Mouse (Mus musculus) midbrain, embryonic 16.5 days (tissue): Measurements from ENCODE around the gene Plekhm2. TPM values are rescaled to one million over a fixed set of nuclear protein-coding genes. Genes with fewer than 3 reads are reported as not detected.

Experiments
- ATAC-seq: fragments of 200-750 bp; cut with Nextera tagmentation; 2 replicates; pipeline ENCODE4 v1.8.0; 2017; ENCODE audit warnings: moderate TSS enrichment
- H3K27ac ChIP-seq: fragments of 300-500 bp; sonication (generic); 2 replicates; pipeline ENCODE4 v1.5.1; 2014; ENCODE audit warnings: mild to moderate bottlenecking, low read length, mixed read lengths
- H3K27me3 ChIP-seq: fragments of 300-500 bp; sonication (generic); 2 replicates; pipeline ENCODE4 v1.6.1; 2014; ENCODE audit warnings: low read depth, low read length, mixed read lengths; ENCODE audit not compliant: control insufficient read depth, insufficient read depth
- H3K36me3 ChIP-seq: fragments of 300-500 bp; sonication (generic); 2 replicates; pipeline ENCODE4 v1.6.1; 2014; ENCODE audit warnings: mild to moderate bottlenecking, low read length, moderate library complexity, mixed read lengths; ENCODE audit not compliant: control insufficient read depth, insufficient read depth
- H3K4me1 ChIP-seq: fragments of 300-500 bp; sonication (generic); 2 replicates; pipeline ENCODE4 v1.6.1; 2014; ENCODE audit warnings: mild to moderate bottlenecking, low read length, mixed read lengths; ENCODE audit not compliant: control insufficient read depth, insufficient read depth
- H3K4me2 ChIP-seq: fragments of 300-500 bp; sonication (generic); 2 replicates; pipeline ENCODE4 v1.6.1; 2014; ENCODE audit warnings: mild to moderate bottlenecking, low read length, mixed read lengths
- H3K4me3 ChIP-seq: fragments of 300-500 bp; sonication (generic); 2 replicates; pipeline ENCODE4 v1.5.1; 2014; ENCODE audit warnings: low read depth, mild to moderate bottlenecking, low read length, moderate library complexity, mixed read lengths
- H3K9ac ChIP-seq: fragments of 300-500 bp; sonication (generic); 2 replicates; pipeline ENCODE4 v1.6.1; 2014; ENCODE audit warnings: low read depth, low read length, mixed read lengths
- H3K9me3 ChIP-seq: fragments of 300-500 bp; sonication (generic); replicated peaks from 2 replicates; pipeline ENCODE4 v1.6.1; 2014; ENCODE audit warnings: mild to moderate bottlenecking, low read length, mixed read lengths; ENCODE audit not compliant: control insufficient read depth, poor library complexity, severe bottlenecking
- WGBS: fragments of 180-500 bp; shearing (Covaris S2); extraction: QIAGEN DNeasy Blood & Tissue Kit; methylation state at CpG from one replicate; pipeline ENCODE4 v1.1.7; 2014; 5-methylcytosine and 5-hydroxymethylcytosine counted together
- polyA plus RNA-seq: library from polyadenylated mRNA; unstranded; fragments of >200 nt; fragmentation: Nextera tagmentation; extraction: Ambion mirVana; gene quantifications from 2 replicates; pipeline ENCODE4 v1.2.1, GENCODE M21; 2015

The Plekhm2 gene
- 7.9 and 8.4 TPM in 2 replicates for polyA plus RNA-seq

- no peak; the same call in 1 of the 2 replicates for ATAC-seq
- H3K27me3 ChIP-seq = no peaks in the 10 kb centered on the region
- H3K4me3 ChIP-seq = peak within 1 kb of the TSS; percentile 90
- H3K9me3 ChIP-seq = no peaks in the 10 kb centered on the region
- H3K9ac ChIP-seq = peak within 1 kb of the TSS; percentile 98
- H3K4me1 ChIP-seq = peaks cover 14% of the 10 kb centered on the region
- 76% methylated on average over 8 of the region's 8 CpGs for WGBS
- H3K4me2 ChIP-seq = peak within 1 kb of the TSS; percentile 89
- H3K27ac ChIP-seq = peak within 1 kb of the TSS; percentile 80
- H3K36me3 ChIP-seq = no peaks in the 10 kb centered on the region
Measured at GRCm38 (mm10) chr4:141664799-141665198, at the start of gene Plekhm2. TSS of gene Plekhm2 (minus strand) at chr4:141664899.

DNA sequence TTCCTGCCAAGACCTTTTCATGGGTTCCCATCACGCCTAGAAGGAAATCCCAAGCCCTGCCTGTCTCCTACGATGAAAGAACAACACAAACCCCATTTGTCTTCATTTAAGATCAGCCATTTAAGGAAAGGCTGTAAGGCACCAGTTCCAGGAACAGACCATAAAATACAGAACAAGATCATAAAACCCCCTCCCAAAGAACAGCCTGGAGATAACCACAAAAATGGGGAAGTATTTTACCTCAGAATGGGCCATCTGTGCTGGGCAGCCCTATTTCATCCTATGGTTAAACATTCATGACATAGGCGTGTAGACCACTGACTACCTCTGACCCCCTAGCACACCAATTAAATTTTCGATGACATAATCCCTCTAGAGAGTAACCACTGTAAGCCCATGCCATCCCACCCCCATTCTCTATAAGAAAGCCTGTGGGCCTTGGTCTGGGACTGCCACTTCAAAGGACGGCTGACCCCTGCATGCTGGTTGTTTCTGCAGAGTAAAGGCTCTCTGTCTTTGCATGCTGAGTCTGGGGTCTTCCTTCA lies 49.0 kb upstream of the Plekhm2 start:
- ATAC-seq = no peak
- H3K4me3 ChIP-seq = no peak overlapping the region
- H3K27me3 ChIP-seq = no peaks in the 10 kb centered on the region
- H3K27ac ChIP-seq = no peak overlapping the region
- no peaks in the 10 kb centered on the region for H3K4me1 ChIP-seq
- 85% methylated on average over 5 of the region's 5 CpGs for WGBS
- H3K4me2 ChIP-seq = no peak overlapping the region
- H3K36me3 ChIP-seq = peaks cover 6% of the 10 kb centered on the region
- H3K9ac ChIP-seq = no peak overlapping the region
- H3K9me3 ChIP-seq = no peaks in the 10 kb centered on the region

DNA sequence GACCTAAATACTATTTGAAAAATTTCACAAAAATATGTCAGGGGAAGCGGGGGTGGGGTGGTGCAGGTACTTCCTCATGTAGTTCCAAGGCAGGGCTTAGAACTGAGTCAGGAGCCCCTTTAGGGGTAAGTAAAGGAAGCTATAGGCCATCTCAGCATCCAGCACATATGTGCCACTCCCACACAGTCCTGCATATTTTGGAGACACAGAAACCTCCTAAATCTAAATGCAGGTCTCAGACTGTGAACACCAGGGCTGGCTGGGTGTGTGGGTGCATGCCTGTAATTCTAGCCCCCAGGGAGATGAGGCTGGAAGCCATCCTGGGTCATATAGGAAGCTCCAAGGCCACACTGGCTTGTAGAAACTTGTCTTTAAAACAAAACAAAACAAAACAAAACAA lies 46.6 kb upstream of the Plekhm2 start:
- Histone ChIP-seq H3K27ac (no peak overlapping the region), H3K4me1 (no peaks in the 10 kb centered on the region), H3K4me3 (no peak overlapping the region), H3K9ac (no peak overlapping the region), H3K36me3 (peaks cover 6% of the 10 kb centered on the region), H3K4me2 (no peak overlapping the region), H3K9me3 (no peaks in the 10 kb centered on the region), H3K27me3 (no peaks in the 10 kb centered on the region)
- WGBS = 100% methylated on average over 1 of the region's 1 CpGs
- ATAC-seq = no peak

DNA sequence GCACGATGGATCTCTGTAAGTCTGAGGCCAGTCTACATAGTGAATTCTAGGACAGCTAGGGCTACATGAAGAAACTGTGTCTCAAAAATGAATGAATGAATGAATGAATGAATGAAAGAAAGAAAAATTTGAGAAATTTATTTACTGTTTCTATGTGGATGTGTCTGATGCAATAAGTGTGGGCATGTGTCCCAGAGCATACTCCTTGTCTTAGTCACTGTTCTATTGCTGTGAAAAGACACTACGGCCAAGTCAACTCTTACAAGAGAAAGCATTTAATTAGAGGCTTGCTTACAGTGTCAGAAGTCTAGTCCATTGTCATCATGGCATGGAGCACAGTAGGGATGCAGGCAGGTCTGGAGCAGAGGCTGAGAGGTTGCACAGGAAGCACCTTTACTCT lies 44.3 kb upstream of the Plekhm2 start:
- WGBS = 95% methylated on average over 2 of the region's 2 CpGs
- no peak overlapping the region for H3K27ac ChIP-seq

DNA sequence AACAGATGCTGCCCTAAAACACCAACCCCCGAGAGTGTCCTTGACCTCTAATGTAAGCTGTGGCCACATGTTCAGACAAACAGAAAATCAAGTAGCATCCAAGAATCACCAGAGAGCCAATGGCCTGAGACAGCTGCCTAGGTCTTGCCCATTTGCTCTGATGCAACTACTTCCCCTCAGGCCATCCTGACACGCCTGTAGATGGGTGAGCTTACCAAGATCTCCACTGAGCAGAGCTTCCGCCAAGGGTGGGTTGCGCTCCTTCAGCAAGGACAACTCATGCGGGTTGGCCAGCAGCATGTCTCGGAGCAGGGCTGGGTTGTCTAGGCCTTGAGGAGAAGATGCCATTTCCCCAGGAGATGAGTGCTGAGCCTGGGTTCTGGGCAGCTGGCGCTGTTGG lies 43.3 kb upstream of the Plekhm2 start:
- no peak for ATAC-seq
- Histone ChIP-seq H3K27me3 (no peaks in the 10 kb centered on the region), H3K9ac (no peak overlapping the region), H3K36me3 (peaks cover 17% of the 10 kb centered on the region), H3K27ac (no peak overlapping the region), H3K4me2 (no peak overlapping the region), H3K4me1 (no peaks in the 10 kb centered on the region), H3K4me3 (no peak overlapping the region), H3K9me3 (no peaks in the 10 kb centered on the region)
- 91% methylated on average over 7 of the region's 7 CpGs for WGBS

More for the DNA sequence above, 44.3 kb upstream of the Plekhm2 start:
- no peaks in the 10 kb centered on the region for H3K4me1 ChIP-seq
- H3K9me3 ChIP-seq = no peaks in the 10 kb centered on the region
- H3K9ac ChIP-seq = no peak overlapping the region
- peaks cover 20% of the 10 kb centered on the region for H3K36me3 ChIP-seq
- H3K4me3 ChIP-seq = no peak overlapping the region
- no peaks in the 10 kb centered on the region for H3K27me3 ChIP-seq
- no peak overlapping the region for H3K4me2 ChIP-seq
- no peak for ATAC-seq

GRCm38 (mm10) chr4:141705331-141705730 lies 40.6 kb upstream of the Plekhm2 start:
- H3K27ac ChIP-seq = no peak overlapping the region
- no peaks in the 10 kb centered on the region for H3K27me3 ChIP-seq
- no peak overlapping the region for H3K4me3 ChIP-seq
- H3K4me1 ChIP-seq = no peaks in the 10 kb centered on the region
- peaks cover 18% of the 10 kb centered on the region for H3K36me3 ChIP-seq
- no peak; the same call in 1 of the 2 replicates for ATAC-seq
- H3K4me2 ChIP-seq = no peak overlapping the region
- H3K9me3 ChIP-seq = no peaks in the 10 kb centered on the region
- no peak overlapping the region for H3K9ac ChIP-seq
- 60% methylated on average over 4 of the region's 4 CpGs for WGBS

- no peak overlapping the region for H3K27ac ChIP-seq
Measured at GRCm38 (mm10) chr4:141704625-141705024, 39.9 kb upstream of the Plekhm2 start.

GRCm38 (mm10) chr4:141694719-141695118 lies 30.0 kb upstream of the Plekhm2 start:
- WGBS = 97% methylated on average over 8 of the region's 8 CpGs
- no peak overlapping the region for H3K4me2 ChIP-seq
- H3K27me3 ChIP-seq = no peaks in the 10 kb centered on the region
- no peak overlapping the region for H3K4me3 ChIP-seq
- peaks cover 26% of the 10 kb centered on the region for H3K36me3 ChIP-seq
- H3K9ac ChIP-seq = no peak overlapping the region
- H3K27ac ChIP-seq = no peak overlapping the region
- ATAC-seq = no peak
- H3K9me3 ChIP-seq = no peaks in the 10 kb centered on the region
- no peaks in the 10 kb centered on the region for H3K4me1 ChIP-seq

More at GRCm38 (mm10) chr4:141704625-141705024, 39.9 kb upstream of the Plekhm2 start:
- peaks cover 21% of the 10 kb centered on the region for H3K36me3 ChIP-seq
- no peak overlapping the region for H3K4me3 ChIP-seq
- no peaks in the 10 kb centered on the region for H3K9me3 ChIP-seq
- WGBS = 90% methylated on average over 2 of the region's 2 CpGs
- H3K9ac ChIP-seq = no peak overlapping the region
- no peaks in the 10 kb centered on the region for H3K4me1 ChIP-seq
- no peaks in the 10 kb centered on the region for H3K27me3 ChIP-seq
- ATAC-seq = no peak
- no peak overlapping the region for H3K4me2 ChIP-seq

- Histone ChIP-seq H3K4me1 (no peaks in the 10 kb centered on the region), H3K27me3 (no peaks in the 10 kb centered on the region), H3K27ac (no peak overlapping the region), H3K4me2 (no peak overlapping the region), H3K9me3 (no peaks in the 10 kb centered on the region), H3K36me3 (peaks cover 31% of the 10 kb centered on the region), H3K9ac (no peak overlapping the region), H3K4me3 (no peak overlapping the region)
- WGBS = 94% methylated on average over 8 of the region's 8 CpGs
- ATAC-seq = no peak
Measured at GRCm38 (mm10) chr4:141688505-141688904, 23.8 kb upstream of the Plekhm2 start.
